Mouse (Mus musculus) spleen, adult 2 months (tissue): Measurements from ENCODE around the gene Cep44.

Experiments
- CTCF ChIP-seq: fragments of 200-500 bp; IDR thresholded peaks from 2 replicates; pipeline ENCODE4 v1.5.1; 2011; ENCODE audit warnings: mild to moderate bottlenecking, inconsistent platforms; ENCODE audit not compliant: insufficient read depth, insufficient read length, insufficient replicate concordance; ENCODE audit errors: extremely low read depth
- POLR2A ChIP-seq: fragments of 200-500 bp; IDR thresholded peaks from 2 replicates; pipeline ENCODE4 v1.6.1; 2011; ENCODE audit warnings: low read depth, low read length, inconsistent platforms

DNA sequence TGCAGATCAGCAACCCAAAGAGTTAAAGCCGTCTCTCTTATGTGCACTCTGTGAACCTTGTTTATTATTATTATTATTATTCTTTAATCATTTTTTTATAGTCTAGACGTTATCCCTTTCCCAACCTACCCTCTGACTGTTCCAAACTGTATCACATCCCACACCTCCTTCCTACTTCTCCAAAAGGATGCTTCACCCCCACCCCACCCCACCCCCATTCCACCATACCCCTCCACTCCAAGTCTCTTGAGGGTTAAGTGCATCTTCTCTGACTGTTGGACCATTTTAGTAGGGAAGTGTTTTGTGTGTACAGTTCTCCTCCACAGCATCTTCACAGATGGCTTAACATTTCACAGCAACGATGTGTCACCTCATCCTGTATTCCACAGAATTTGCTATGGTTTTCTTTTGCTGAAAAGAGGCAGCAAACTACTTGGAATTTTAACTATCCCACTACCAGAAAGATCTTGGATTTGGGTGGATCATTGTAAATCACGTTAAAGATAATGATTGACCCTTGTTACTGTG, 41.8 kb downstream of the Cep44 start:
- TF ChIP-seq POLR2A = no peak
- no peak for TF ChIP-seq CTCF
